Mouse (Mus musculus) bone marrow, adult 2 months (tissue): Measurements from ENCODE around the gene Slc38a4. TPM values are rescaled to one million over a fixed set of nuclear protein-coding genes. Genes with fewer than 3 reads are reported as not detected.

Source experiments
- H3K27ac ChIP-seq: fragments of 200-500 bp; 2 replicates; pipeline ENCODE4 v1.5.1; 2012; ENCODE audit warnings: low read depth, mild to moderate bottlenecking, control low read depth, inconsistent platforms, low read length; ENCODE audit not compliant: control insufficient read depth, poor library complexity, insufficient read depth
- H3K4me1 ChIP-seq: fragments of 200-500 bp; 2 replicates; pipeline ENCODE4 v1.6.1; 2011; ENCODE audit warnings: low read length; ENCODE audit not compliant: control insufficient read depth, insufficient read depth
- H3K4me3 ChIP-seq: fragments of 200-500 bp; replicated peaks from 2 replicates; pipeline ENCODE3; 2011; ENCODE audit warnings: mild to moderate bottlenecking, low read depth, low read length, control low read depth; ENCODE audit not compliant: control insufficient read depth
- CTCF ChIP-seq: fragments of 200-500 bp; IDR thresholded peaks from 2 replicates; pipeline ENCODE4 v1.5.1; 2011; ENCODE audit warnings: low read length, control low read depth; ENCODE audit not compliant: control insufficient read depth, insufficient read depth
- POLR2A ChIP-seq: fragments of 200-500 bp; IDR thresholded peaks from 2 replicates; pipeline ENCODE4 v1.6.1; 2011; ENCODE audit warnings: low read depth, mild to moderate bottlenecking, control low read depth, low read length, borderline replicate concordance; ENCODE audit not compliant: control insufficient read depth
- WGBS: fragments of 180-500 bp; shearing (Covaris S2); methylation state at CpG from one replicate; pipeline ENCODE4 v1.1.7; 2018; 5-methylcytosine and 5-hydroxymethylcytosine counted together
- polyA plus RNA-seq: library from polyadenylated mRNA; stranded (reverse); fragments of >200 nt; gene quantifications from 2 replicates; pipeline ENCODE4 v1.2.4, GENCODE M21; 2011; ENCODE audit warnings: low replicate concordance; ENCODE audit not compliant: missing spikeins, insufficient read depth, insufficient read length

Slc38a4 gene
- polyA plus RNA-seq, 1 experiment, result 10.4 TPM

- no peaks in the 10 kb centered on the region for H3K4me1 ChIP-seq
- H3K4me3 ChIP-seq, result no peak overlapping the region
- H3K27ac ChIP-seq, result no peak overlapping the region
- WGBS, result 75% methylated on average over 6 of the region's 6 CpGs
- TF ChIP-seq POLR2A (no peak), CTCF (no peak)
These were observed 21.9 kb upstream of the Slc38a4 start for GRCm38 (mm10) chr15:97077665-97078064.

GRCm38 (mm10) chr15:97076092-97076491, 20.3 kb upstream of the Slc38a4 start:
- Histone ChIP-seq H3K4me3 (no peak overlapping the region), H3K27ac (no peak overlapping the region), H3K4me1 (no peaks in the 10 kb centered on the region)
- TF ChIP-seq POLR2A, result no peak
- no peak for TF ChIP-seq CTCF
- WGBS, result 75% methylated on average over 3 of the region's 3 CpGs

GRCm38 (mm10) chr15:97075240-97075639, 19.5 kb upstream of the Slc38a4 start:
- no peak overlapping the region for H3K27ac ChIP-seq
- H3K4me3 ChIP-seq, result no peak overlapping the region
- H3K4me1 ChIP-seq, result no peaks in the 10 kb centered on the region
- TF ChIP-seq CTCF (no peak), POLR2A (no peak)
- 82% methylated on average over 4 of the region's 4 CpGs for WGBS

- no peak overlapping the region for H3K4me3 ChIP-seq
- H3K4me1 ChIP-seq, result no peaks in the 10 kb centered on the region
- no peak overlapping the region for H3K27ac ChIP-seq
- WGBS, result 76% methylated on average over 13 of the region's 13 CpGs
- no peak for TF ChIP-seq POLR2A
- no peak for TF ChIP-seq CTCF
These were observed 17.4 kb upstream of the Slc38a4 start for GRCm38 (mm10) chr15:97072859-97073826.

- H3K4me1 ChIP-seq, result no peaks in the 10 kb centered on the region
- WGBS, result 50% methylated on average over 8 of the region's 8 CpGs
- no peak overlapping the region for H3K27ac ChIP-seq
- no peak overlapping the region for H3K4me3 ChIP-seq
- TF ChIP-seq POLR2A, result no peak
- no peak for TF ChIP-seq CTCF
These were observed 11.8 kb upstream of the Slc38a4 start for GRCm38 (mm10) chr15:97067340-97068136.

- 56% methylated on average over 5 of the region's 5 CpGs for WGBS
- Histone ChIP-seq H3K4me3 (no peak overlapping the region), H3K4me1 (no peaks in the 10 kb centered on the region), H3K27ac (no peak overlapping the region)
- TF ChIP-seq CTCF (no peak), POLR2A (no peak)
These were observed 11.2 kb upstream of the Slc38a4 start for GRCm38 (mm10) chr15:97066937-97067336.

GRCm38 (mm10) chr15:97063211-97063610, 7.5 kb upstream of the Slc38a4 start:
- Histone ChIP-seq H3K4me1 (no peaks in the 10 kb centered on the region), H3K27ac (no peak overlapping the region), H3K4me3 (no peak overlapping the region)
- 86% methylated on average over 5 of the region's 5 CpGs for WGBS
- TF ChIP-seq CTCF, result no peak
- no peak for TF ChIP-seq POLR2A

GRCm38 (mm10) chr15:97060973-97061372, 5.2 kb upstream of the Slc38a4 start:
- Histone ChIP-seq H3K27ac (no peak overlapping the region), H3K4me1 (no peaks in the 10 kb centered on the region), H3K4me3 (no peak overlapping the region)
- WGBS, result 91% methylated on average over 8 of the region's 8 CpGs
- no peak for TF ChIP-seq POLR2A
- no peak for TF ChIP-seq CTCF
